Mouse (Mus musculus): ENCODE results near the gene Mink1. TPM values are rescaled to one million over a fixed set of nuclear protein-coding genes. Genes with fewer than 3 reads are reported as not detected.

The Mink1 gene
- total and polyA plus RNA-seq, 2 experiments from 2014 or later, result 17.1 to 80.9 TPM

GRCm38 (mm10) chr11:70586261-70586660 lies 23.6 kb downstream of the Mink1 start:
- 91% methylated on average over 3 of the region's 3 CpGs for WGBS
- no peak for ATAC-seq (ENCODE audit: low FRiP score)
- Histone ChIP-seq H3K4me2 (ENCODE audit: low read depth, low read length, poor library complexity, severe bottlenecking) (no peak overlapping the region), H3K27me3 (ENCODE audit: insufficient read depth, low read length) (no peaks in the 10 kb centered on the region), H3K4me1 (ENCODE audit: insufficient read depth, low read length) (peaks cover 6% of the 10 kb centered on the region; the same call in 1 of the 2 replicates), H3K36me3 (ENCODE audit: insufficient read depth, low read length) (no peaks in the 10 kb centered on the region), H3K4me3 (ENCODE audit: low read depth, low read length) (no peak overlapping the region), H3K9me3 (ENCODE audit: low read length) (no peaks in the 10 kb centered on the region), H3K27ac (ENCODE audit: low read depth, low read length) (no peak overlapping the region), H3K9ac (replicated peaks; ENCODE audit: low read length, poor library complexity, severe bottlenecking) (no peak overlapping the region)
- DNase-seq (ENCODE audit: low spot score), result no peak
- TF ChIP-seq CTCF (IDR thresholded peaks at IDR 0.05), result no peak

GRCm38 (mm10) chr11:70586954-70587353 lies 24.3 kb downstream of the Mink1 start:
- no peak for ATAC-seq (ENCODE audit: low FRiP score)

GRCm38 (mm10) chr11:70591733-70592132 lies 29.1 kb downstream of the Mink1 start:
- no peaks in the 10 kb centered on the region for H3K4me1 ChIP-seq (ENCODE audit: insufficient read depth, low read length)
- TF ChIP-seq CTCF (IDR thresholded peaks at IDR 0.05), result no peak
- DNase-seq (ENCODE audit: low spot score) (peak; percentile 46), ATAC-seq (ENCODE audit: low FRiP score) (no peak)
- H3K4me2 ChIP-seq (ENCODE audit: low read depth, low read length, poor library complexity, severe bottlenecking), result no peak overlapping the region
- no peaks in the 10 kb centered on the region for H3K27me3 ChIP-seq (ENCODE audit: insufficient read depth, low read length)
- no peaks in the 10 kb centered on the region for H3K9me3 ChIP-seq (ENCODE audit: low read length)
- 94% methylated on average over 1 of the region's 1 CpGs for WGBS
- H3K27ac ChIP-seq (ENCODE audit: low read depth, low read length), result no peak overlapping the region
- no peak overlapping the region for H3K4me3 ChIP-seq (ENCODE audit: low read depth, low read length)
- H3K9ac ChIP-seq (replicated peaks; ENCODE audit: low read length, poor library complexity, severe bottlenecking), result no peak overlapping the region
- H3K36me3 ChIP-seq (ENCODE audit: insufficient read depth, low read length), result no peaks in the 10 kb centered on the region

More at GRCm38 (mm10) chr11:70586954-70587353, 24.3 kb downstream of the Mink1 start:
- no peak overlapping the region for H3K4me2 ChIP-seq (ENCODE audit: low read depth, low read length, poor library complexity, severe bottlenecking)
- peaks cover 6% of the 10 kb centered on the region; the same call in 1 of the 2 replicates for H3K4me1 ChIP-seq (ENCODE audit: insufficient read depth, low read length)
- H3K9ac ChIP-seq (replicated peaks; ENCODE audit: low read length, poor library complexity, severe bottlenecking), result no peak overlapping the region
- H3K27me3 ChIP-seq (ENCODE audit: insufficient read depth, low read length), result no peaks in the 10 kb centered on the region
- DNase-seq (ENCODE audit: low spot score), result no peak
- H3K27ac ChIP-seq (ENCODE audit: low read depth, low read length), result no peak overlapping the region
- no peak for TF ChIP-seq CTCF (IDR thresholded peaks at IDR 0.05)
- no peak overlapping the region for H3K4me3 ChIP-seq (ENCODE audit: low read depth, low read length)
- no peaks in the 10 kb centered on the region for H3K36me3 ChIP-seq (ENCODE audit: insufficient read depth, low read length)
- 77% methylated on average over 5 of the region's 5 CpGs for WGBS
- no peaks in the 10 kb centered on the region for H3K9me3 ChIP-seq (ENCODE audit: low read length)

DNA sequence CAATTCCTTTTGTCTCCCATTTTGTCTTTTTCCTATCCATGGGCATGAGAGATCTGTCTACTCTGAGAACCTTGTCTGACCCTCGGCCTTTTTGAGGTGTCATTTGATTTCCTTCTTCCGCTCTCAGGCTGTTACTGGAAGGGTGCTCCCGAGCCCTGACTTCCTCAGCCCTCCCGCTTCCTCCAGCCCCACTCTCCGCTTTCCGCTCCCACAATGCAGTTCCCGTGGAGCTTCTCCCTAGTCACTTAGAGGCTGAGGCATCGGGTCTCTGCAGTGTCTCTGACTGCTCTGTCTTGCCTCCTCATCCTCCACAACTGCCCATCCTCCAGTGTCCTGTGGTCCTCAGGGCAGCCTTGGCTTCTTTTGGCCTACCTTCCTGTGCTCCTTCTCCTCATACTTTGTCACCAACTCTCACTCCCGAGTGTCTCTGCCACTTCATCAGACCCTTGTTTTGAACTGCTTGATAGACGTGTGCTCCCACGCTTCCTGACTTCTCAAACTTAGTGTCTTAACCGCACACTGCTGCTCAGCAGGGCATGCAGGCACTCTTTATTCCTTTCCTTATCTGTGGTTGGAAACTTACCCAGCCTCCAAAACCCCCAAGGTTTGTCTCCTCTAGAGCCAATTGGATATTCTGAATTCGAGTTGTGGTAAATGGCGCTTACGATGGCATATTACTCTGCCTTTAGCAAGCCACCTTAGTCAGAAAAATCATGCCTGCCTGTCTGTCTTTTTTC lies 31.7 kb downstream of the Mink1 start:
- no peak overlapping the region for H3K4me3 ChIP-seq (ENCODE audit: low read depth, low read length)
- no peak for TF ChIP-seq CTCF (IDR thresholded peaks at IDR 0.05)
- ATAC-seq (ENCODE audit: low FRiP score) (no peak), DNase-seq (ENCODE audit: low spot score) (no peak)
- H3K27me3 ChIP-seq (ENCODE audit: insufficient read depth, low read length), result no peaks in the 10 kb centered on the region
- H3K36me3 ChIP-seq (ENCODE audit: insufficient read depth, low read length), result peaks cover 20% of the 10 kb centered on the region
- H3K27ac ChIP-seq (ENCODE audit: low read depth, low read length), result no peak overlapping the region
- H3K4me1 ChIP-seq (ENCODE audit: insufficient read depth, low read length), result no peaks in the 10 kb centered on the region
- no peak overlapping the region for H3K4me2 ChIP-seq (ENCODE audit: low read depth, low read length, poor library complexity, severe bottlenecking)
- WGBS, result 87% methylated on average over 15 of the region's 15 CpGs
- H3K9ac ChIP-seq (replicated peaks; ENCODE audit: low read length, poor library complexity, severe bottlenecking), result no peak overlapping the region
- no peaks in the 10 kb centered on the region for H3K9me3 ChIP-seq (ENCODE audit: low read length)

GRCm38 (mm10) chr11:70595638-70596037 lies 33.0 kb downstream of the Mink1 start:
- Histone ChIP-seq H3K36me3 (ENCODE audit: insufficient read depth, low read length) (peaks cover 29% of the 10 kb centered on the region), H3K27ac (ENCODE audit: low read depth, low read length) (no peak overlapping the region), H3K27me3 (ENCODE audit: insufficient read depth, low read length) (no peaks in the 10 kb centered on the region), H3K9me3 (ENCODE audit: low read length) (no peaks in the 10 kb centered on the region), H3K4me3 (ENCODE audit: low read depth, low read length) (no peak overlapping the region), H3K9ac (replicated peaks; ENCODE audit: low read length, poor library complexity, severe bottlenecking) (no peak overlapping the region), H3K4me1 (ENCODE audit: insufficient read depth, low read length) (no peaks in the 10 kb centered on the region), H3K4me2 (ENCODE audit: low read depth, low read length, poor library complexity, severe bottlenecking) (no peak overlapping the region)
- ATAC-seq (ENCODE audit: low FRiP score) (no peak), DNase-seq (ENCODE audit: low spot score) (no peak)
- 69% methylated on average over 2 of the region's 2 CpGs for WGBS
- no peak for TF ChIP-seq CTCF (IDR thresholded peaks at IDR 0.05)

GRCm38 (mm10) chr11:70596094-70596493 lies 33.4 kb downstream of the Mink1 start:
- Histone ChIP-seq H3K4me2 (ENCODE audit: low read depth, low read length, poor library complexity, severe bottlenecking) (no peak overlapping the region), H3K4me1 (ENCODE audit: insufficient read depth, low read length) (no peaks in the 10 kb centered on the region), H3K27ac (ENCODE audit: low read depth, low read length) (no peak overlapping the region), H3K4me3 (ENCODE audit: low read depth, low read length) (no peak overlapping the region), H3K9ac (replicated peaks; ENCODE audit: low read length, poor library complexity, severe bottlenecking) (no peak overlapping the region), H3K27me3 (ENCODE audit: insufficient read depth, low read length) (no peaks in the 10 kb centered on the region), H3K36me3 (ENCODE audit: insufficient read depth, low read length) (peaks cover 29% of the 10 kb centered on the region), H3K9me3 (ENCODE audit: low read length) (no peaks in the 10 kb centered on the region)
- no peak for TF ChIP-seq CTCF (IDR thresholded peaks at IDR 0.05)
- DNase-seq (ENCODE audit: low spot score), result peak; percentile 30
- WGBS, result 45% methylated on average over 4 of the region's 4 CpGs
- ATAC-seq (ENCODE audit: low FRiP score), result no peak
